Mouse (Mus musculus): ENCODE results near the gene Fiz1. TPM values are rescaled to one million over a fixed set of nuclear protein-coding genes. Genes with fewer than 3 reads are reported as not detected.
A peak's percentile ranks its signal among the peaks of the same experiment; 100 is the strongest.

Gene Fiz1
- total RNA-seq (2021) = 10 to 100 TPM; 13.6 to 24.2 TPM

DNA sequence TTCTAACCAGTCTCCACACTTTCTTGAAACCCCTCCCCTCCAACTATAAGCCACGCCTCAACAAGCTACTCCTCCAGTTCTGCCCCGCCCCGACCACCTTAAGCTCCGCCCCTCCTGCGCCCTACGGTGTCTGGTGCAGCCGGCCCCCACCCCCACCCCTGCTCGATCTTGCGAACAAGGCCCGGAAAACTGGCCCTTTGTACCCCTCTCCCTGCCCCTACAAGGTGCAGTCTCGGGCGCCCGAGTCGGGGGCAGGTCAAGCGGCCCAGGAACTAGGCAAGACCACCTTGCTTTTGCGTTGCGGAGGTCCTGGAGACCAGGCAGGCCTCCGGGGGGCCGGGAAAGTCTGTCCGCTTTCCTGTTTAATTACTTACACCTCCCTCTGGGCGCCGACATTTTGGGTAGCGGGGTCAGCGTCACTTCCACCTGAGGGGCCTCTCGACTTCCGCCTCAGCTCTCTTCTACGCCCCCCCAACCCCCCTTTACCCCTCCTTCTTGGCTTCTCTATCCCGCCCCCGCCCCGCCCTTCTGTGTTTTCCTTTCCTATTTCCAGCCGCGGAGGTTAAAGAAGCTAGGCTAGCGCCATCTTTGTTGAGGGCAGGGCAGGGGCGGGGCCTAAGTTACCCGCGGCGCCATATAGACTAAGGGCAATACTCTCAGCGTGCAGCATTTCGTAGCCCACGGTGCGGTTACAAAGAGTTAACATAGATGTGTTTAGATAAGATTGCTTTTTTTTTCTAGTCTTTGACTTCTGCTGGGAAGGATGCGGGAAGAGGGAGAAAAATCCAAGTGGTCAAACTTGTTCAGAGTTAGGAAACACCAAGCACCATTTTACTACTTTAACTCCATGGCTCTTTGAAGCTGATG lies at the start of gene Fiz1, which contains the start of gene Zfp524:
Fiz1 (minus strand) TSS at position 447 of the 867 bp plus-strand sequence.
Zfp524 (plus strand) TSS at position 165 of the 867 bp plus-strand sequence.
- DNase-seq (ENCODE audit: low spot score) = peak; percentile 92
- intact Hi-C loops (cut with DNase I) = loop anchor here (5.0 kb wide), 3 partner anchors 38 to 197 kb away; partner anchors contain the start of gene Zfp580

GRCm38 (mm10) chr7:5062360-5063001 lies 48.0 kb upstream of the Fiz1 start:
- intact Hi-C loops (cut with DNase I) = loop anchor here (1.0 kb wide), 1 partner anchor 18 kb away; the partner anchor contains the start of gene Epn1

GRCm38 (mm10) chr7:5061774-5062359 lies 47.4 kb upstream of the Fiz1 start, which contains the start of gene U2af2:
TSS of gene U2af2 (plus strand) at chr7:5062143.
- intact Hi-C loops (cut with DNase I) = loop anchor here (1.0 kb wide), 1 partner anchor 18 kb away; the partner anchor contains the start of gene Epn1

More at GRCm38 (mm10) chr7:5062360-5063001, 48.0 kb upstream of the Fiz1 start:
- DNase-seq (ENCODE audit: low spot score) = no peak

DNA sequence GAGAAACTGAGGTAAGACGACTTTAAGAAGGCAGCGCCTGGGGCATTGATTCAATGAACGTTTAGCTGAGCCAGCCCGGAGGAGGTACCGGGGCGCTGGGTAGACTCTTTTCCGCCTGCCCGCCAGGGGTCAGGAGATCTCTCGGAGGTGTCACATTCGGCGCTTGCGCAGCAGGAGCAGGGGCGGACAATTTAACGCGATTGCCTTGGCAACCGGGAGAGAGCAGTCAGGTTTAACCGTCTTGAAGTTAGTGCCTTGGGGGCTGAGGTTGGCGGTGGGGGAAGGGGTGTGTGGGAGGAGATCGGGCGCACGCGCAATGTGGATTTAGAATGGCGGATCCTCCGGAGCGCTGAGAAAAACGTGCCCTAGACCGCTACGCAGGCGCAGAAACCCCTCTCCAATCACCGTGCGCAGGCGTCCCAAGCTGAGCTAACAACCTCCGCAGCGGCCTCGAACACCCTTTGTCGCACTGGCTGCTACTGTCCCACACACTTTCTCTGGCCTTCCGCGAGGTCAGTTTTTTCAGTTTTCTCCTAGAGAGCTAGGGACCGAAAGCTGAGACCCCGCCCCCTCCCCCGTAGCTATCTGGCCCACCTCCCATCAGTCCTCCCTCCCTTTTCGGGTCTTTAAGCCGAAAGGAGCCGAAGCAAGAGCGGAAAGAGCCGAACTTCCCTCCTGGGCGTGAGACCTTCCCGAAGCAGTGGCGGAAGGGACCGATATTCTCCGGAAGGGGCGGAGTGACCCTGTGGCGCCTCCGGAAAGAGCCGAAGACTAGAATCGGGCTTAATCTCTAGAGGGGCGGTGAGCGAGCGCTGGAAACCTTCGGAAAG lies 46.7 kb upstream of the Fiz1 start:
- peak; percentile 93 for DNase-seq (ENCODE audit: low spot score)
- intact Hi-C loops (cut with DNase I) = no loop called here

More at GRCm38 (mm10) chr7:5061774-5062359, 47.4 kb upstream of the Fiz1 start, which contains the start of gene U2af2:
- DNase-seq (ENCODE audit: low spot score) = peak; percentile 87

GRCm38 (mm10) chr7:5060239-5060731 lies 45.8 kb upstream of the Fiz1 start:
- intact Hi-C loops (cut with DNase I) = no loop called here
- DNase-seq (ENCODE audit: low spot score) = peak; percentile 62

DNA sequence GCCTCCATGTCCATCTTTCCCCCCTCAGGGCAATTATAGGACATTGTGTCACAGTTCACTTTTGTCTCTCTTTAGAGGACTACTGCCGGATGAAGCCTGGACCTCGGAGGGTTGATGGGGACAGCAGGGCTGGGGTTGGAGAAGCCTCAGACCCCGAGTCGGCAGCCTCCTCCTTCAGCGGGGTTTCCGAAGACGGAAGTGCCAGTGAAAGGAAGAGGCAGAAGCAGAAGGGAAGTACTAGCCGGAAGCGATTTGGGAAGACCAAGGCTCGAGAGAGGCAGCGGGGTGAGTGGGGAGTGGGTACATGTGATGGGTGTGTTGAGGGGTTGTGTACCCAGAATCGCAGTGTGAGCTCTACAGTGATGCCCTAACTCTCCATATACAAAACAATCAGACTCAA lies 44.9 kb upstream of the Fiz1 start:
- DNase-seq (ENCODE audit: low spot score) = no peak
- intact Hi-C loops (cut with DNase I) = no loop called here

DNA sequence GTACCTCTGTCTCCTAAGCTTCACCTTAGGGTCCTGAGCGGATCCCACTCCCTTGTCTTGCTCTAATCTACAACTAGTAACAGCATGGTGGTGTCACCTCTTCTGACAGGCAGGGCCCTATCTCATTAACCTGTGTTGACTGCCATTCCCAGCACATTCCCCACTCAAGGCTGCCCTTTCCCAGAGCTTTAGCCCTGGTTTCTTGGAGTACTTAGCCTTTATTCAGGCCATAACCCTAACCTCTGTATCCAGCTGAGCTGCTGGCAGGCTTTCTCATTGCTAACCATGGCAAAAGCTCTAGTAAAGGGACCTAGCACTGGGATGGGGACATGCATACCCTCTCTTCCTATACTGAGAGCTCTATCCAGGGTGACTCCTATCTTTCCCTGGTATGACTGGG lies 44.1 kb upstream of the Fiz1 start:
- intact Hi-C loops (cut with DNase I) = no loop called here
- no peak for DNase-seq (ENCODE audit: low spot score)

DNA sequence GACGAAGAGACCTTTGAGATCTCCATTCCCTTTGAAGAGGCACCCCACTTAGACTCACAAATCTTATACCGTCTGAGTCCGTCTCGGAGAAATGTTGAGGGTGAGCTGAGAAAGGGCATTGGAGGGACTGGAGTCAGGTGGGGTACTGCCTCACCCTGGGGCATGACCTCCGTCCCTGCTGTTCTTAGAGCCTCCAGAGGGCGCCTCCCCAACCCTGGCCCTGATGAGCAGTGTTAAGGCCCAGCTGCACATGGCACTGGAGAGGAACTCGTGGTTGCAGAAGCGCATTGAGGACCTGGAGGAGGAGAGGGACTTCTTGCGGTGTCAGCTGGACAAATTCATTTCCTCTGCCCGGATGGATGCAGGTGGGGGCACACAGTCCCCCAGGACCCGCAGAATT lies 43.3 kb upstream of the Fiz1 start:
- DNase-seq (ENCODE audit: low spot score) = no peak
- intact Hi-C loops (cut with DNase I) = no loop called here

DNA sequence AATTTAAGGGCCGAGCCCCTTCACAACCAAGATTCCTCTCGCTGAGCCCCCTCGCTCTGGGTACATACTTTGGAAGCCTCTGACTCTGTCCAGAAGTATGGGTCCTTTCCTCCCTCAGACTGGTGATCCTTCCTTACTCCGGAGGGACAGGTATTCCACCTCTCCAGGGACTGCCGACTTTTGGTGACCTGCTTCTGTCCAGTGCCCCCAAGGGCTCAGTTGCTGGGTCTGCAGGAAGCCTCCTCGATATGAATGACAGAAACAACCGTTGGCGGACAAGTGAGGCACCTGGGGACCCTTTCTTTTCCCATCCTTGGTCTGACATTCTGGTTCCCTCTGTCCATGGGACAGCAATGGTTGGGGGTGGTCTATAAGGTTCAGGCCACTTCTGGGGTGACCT lies 42.9 kb upstream of the Fiz1 start:
- intact Hi-C loops (cut with DNase I) = no loop called here
- no peak for DNase-seq (ENCODE audit: low spot score)

GRCm38 (mm10) chr7:5056651-5057263 lies 42.3 kb upstream of the Fiz1 start:
- intact Hi-C loops (cut with DNase I) = no loop called here
- DNase-seq (ENCODE audit: low spot score) = no peak

DNA sequence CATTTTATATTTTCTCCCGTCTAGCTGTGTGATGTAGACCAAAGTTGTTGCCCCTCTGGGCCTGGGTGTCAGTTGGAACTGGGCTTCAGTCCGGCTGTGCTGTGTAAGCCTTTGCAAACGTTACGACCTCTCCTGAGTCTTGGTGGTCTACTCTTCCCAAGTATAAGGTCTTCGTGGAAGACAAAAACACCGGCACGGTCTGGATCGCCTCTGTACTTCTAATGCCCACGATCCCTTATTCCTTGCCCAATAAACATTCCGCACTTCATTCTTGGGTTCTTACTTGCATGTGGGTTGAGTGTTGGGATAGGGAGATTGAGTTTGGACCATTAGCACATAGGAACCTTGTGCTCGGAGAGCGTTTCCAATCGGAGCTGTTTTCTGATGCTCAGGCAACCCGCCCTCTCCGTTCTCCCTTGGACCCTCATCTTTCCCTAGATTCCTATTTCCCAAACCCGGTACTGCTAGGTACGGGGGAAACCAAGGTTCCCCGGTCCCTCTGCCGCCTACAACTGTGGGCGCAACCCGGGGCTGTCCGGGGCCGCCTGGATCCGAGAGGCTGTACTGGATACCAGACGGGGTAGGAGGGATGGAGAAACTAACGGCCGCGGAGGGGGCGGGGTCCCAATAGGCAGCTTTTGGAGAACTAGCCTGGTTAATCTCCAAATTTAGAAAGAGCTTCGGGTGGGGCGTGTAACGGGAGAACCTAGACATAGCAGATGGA lies 39.1 kb upstream of the Fiz1 start:
- DNase-seq (ENCODE audit: low spot score) = no peak

GRCm38 (mm10) chr7:5052931-5053343 lies 38.4 kb upstream of the Fiz1 start:
- intact Hi-C loops (cut with DNase I) = loop anchor here (5.0 kb wide), 2 partner anchors 41 to 186 kb away; partner anchors contain the start of genes Fiz1 and Zfp524
- DNase-seq (ENCODE audit: low spot score) = no peak

More for the DNA sequence above, 39.1 kb upstream of the Fiz1 start:
- intact Hi-C loops (cut with DNase I) = loop anchor here (2.0 to 5.0 kb wide), 3 partner anchors 33 to 186 kb away; partner anchors contain the start of genes Ccdc106, Fiz1, Zfp524 and Zfp865

GRCm38 (mm10) chr7:5052438-5052837 lies 37.9 kb upstream of the Fiz1 start:
- no peak for DNase-seq (ENCODE audit: low spot score)
- intact Hi-C loops (cut with DNase I) = loop anchor here (5.0 kb wide), 2 partner anchors 40 to 185 kb away; partner anchors contain the start of genes Fiz1 and Zfp524

DNA sequence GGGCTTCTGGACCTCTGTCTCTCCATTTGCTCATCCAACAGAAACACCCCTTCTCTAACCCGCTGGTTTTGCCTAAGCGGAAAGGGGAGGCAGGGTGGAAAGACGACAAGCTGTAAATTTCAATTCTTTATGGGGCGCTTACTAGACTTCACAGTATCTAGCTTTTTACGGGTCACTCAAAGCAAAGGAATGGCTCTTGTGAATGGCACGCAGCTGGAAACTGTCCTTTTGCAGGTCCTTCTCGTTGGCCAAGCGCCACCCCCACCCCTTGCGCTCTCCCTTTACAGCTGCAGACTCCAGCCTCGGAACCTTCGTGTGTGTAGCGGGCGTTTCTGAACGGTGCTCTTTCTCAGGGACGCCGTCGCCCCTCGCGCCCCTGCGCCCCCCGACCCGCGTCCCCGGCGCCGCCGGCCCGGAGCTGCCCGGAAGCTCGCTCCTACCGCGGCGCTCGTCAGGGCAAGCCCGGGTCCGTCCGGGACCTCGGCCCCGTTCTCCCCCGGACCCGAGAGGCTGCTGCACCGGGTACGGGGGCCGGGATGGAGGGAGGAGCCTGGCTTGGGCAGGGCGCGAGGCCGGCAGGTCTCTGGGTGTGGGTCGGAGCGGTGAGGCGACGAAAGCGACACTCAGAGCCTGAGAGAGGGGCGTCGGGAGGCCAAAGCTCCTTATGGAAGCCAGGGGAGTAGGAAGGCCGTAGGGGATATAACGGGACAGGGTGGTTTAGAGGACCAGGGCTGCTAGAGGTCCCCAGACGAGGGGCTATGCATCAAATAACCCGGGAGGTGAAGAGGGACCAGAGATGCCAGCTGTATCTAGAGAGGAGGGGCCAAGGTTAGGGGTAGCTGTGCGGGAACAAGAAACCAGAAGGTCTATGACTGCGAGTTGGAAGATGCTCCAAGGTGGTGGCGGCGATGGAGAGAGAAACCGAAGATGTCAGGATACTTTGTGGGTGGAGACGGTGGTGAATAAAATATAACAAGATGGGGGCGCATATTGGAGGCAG lies 37.0 kb upstream of the Fiz1 start, which contains the start of gene Zfp580:
Zfp580 (plus strand) TSS at position 346 of the 1,000 bp plus-strand sequence.
- intact Hi-C loops (cut with DNase I) = loop anchor here (2.0 to 5.0 kb wide), 3 partner anchors 39 to 184 kb away; partner anchors contain the start of genes Fiz1, Zfp524 and Zfp579
- peak; percentile 61 for DNase-seq (ENCODE audit: low spot score)

- intact Hi-C loops (cut with DNase I) = loop anchor here (10.0 kb wide), 1 partner anchor 493 kb away; no protein-coding TSS in a partner anchor
These were observed 32.8 kb upstream of the Fiz1 start for GRCm38 (mm10) chr7:5047313-5047712.

GRCm38 (mm10) chr7:5046112-5046511 lies 31.6 kb upstream of the Fiz1 start:
- intact Hi-C loops (cut with DNase I) = loop anchor here (1.0 to 10.0 kb wide), 2 partner anchors 103 to 491 kb away; no protein-coding TSS in a partner anchor
- no peak for DNase-seq (ENCODE audit: low spot score)

More at GRCm38 (mm10) chr7:5047313-5047712, 32.8 kb upstream of the Fiz1 start:
- DNase-seq (ENCODE audit: low spot score) = no peak
